Mouse (Mus musculus): ENCODE results near the gene Lhfpl3. TPM values are rescaled to one million over a fixed set of nuclear protein-coding genes. Genes with fewer than 3 reads are reported as not detected.

The Lhfpl3 gene
- polyA plus RNA-seq, 1 experiment from 2014 or later, result 0.58 TPM

Small RNA genes within 50 kb of the gene (microRNA-seq; reads per million reads assigned to microRNA genes)
- gene Gm28022 (ENCODE audit: borderline number of aligned reads), result not detected
- not detected for gene Gm44363 (ENCODE audit: borderline number of aligned reads)

Other genes starting within 250 kb of the Lhfpl3 start
- 89.0 and 92.6 TPM in 2 replicates for gene Orc5, start 195.6 kb upstream of the Lhfpl3 start, polyA plus RNA-seq (2014; fragmentation: Nextera tagmentation; extraction: Ambion mirVana)

All from liver, embryonic 11.5 days (tissue).